Mouse (Mus musculus) thymus, adult 2 months (tissue): ENCODE measurements around the gene Lyg1. TPM values are rescaled to one million over a fixed set of nuclear protein-coding genes. Genes with fewer than 3 reads are reported as not detected.
"Not testable (repeated sequence)": the region's sequence is repeated elsewhere in the genome, so short reads cannot be mapped to it uniquely, and the experiment has no call there.

Experiments used
- DNase-seq: peaks from one replicate; pipeline ENCODE4 v3.0.0; 2021
- H3K27ac ChIP-seq: fragments of 200-500 bp; 2 replicates; pipeline ENCODE4 v1.5.1; 2012; ENCODE audit warnings: low read length, control low read depth; ENCODE audit not compliant: control insufficient read depth, insufficient read depth
- H3K27me3 ChIP-seq: fragments of 200-500 bp; 2 replicates; pipeline ENCODE4 v1.6.1; 2012; ENCODE audit warnings: mild to moderate bottlenecking, low read length, moderate library complexity, mixed read lengths; ENCODE audit not compliant: control insufficient read depth, insufficient read depth
- H3K36me3 ChIP-seq: fragments of 200-500 bp; 2 replicates; pipeline ENCODE4 v1.6.1; 2012; ENCODE audit warnings: mild to moderate bottlenecking, low read length, moderate library complexity; ENCODE audit not compliant: control insufficient read depth, insufficient read depth
- H3K4me1 ChIP-seq: fragments of 200-500 bp; replicated peaks from 2 replicates; pipeline ENCODE4 v1.6.1; 2012; ENCODE audit warnings: low read length; ENCODE audit not compliant: control insufficient read depth, insufficient read depth
- H3K4me3 ChIP-seq: fragments of 200-500 bp; 2 replicates; pipeline ENCODE4 v1.5.1; 2012; ENCODE audit warnings: mild to moderate bottlenecking, low read length, control low read depth, moderate library complexity; ENCODE audit not compliant: control insufficient read depth, insufficient read depth
- CTCF ChIP-seq: fragments of 200-500 bp; IDR thresholded peaks from 2 replicates; pipeline ENCODE4 v1.5.1; 2012; ENCODE audit warnings: mild to moderate bottlenecking, control low read depth, low read length, moderate library complexity, borderline replicate concordance; ENCODE audit not compliant: control insufficient read depth, poor library complexity, insufficient read depth; ENCODE audit errors: extremely low read depth
- POLR2A ChIP-seq: fragments of 200-500 bp; IDR thresholded peaks from 2 replicates; pipeline ENCODE4 v1.6.1; 2012; ENCODE audit warnings: mild to moderate bottlenecking, low read length, control low read depth, moderate library complexity; ENCODE audit not compliant: control insufficient read depth, poor library complexity, insufficient read depth; ENCODE audit errors: extremely low read depth
- WGBS: fragments of 180-500 bp; shearing (Covaris S2); methylation state at CpG from one replicate; pipeline ENCODE4 v1.1.7; 2018; 5-methylcytosine and 5-hydroxymethylcytosine counted together
- polyA plus RNA-seq: library from polyadenylated mRNA; depleted of rRNA; stranded (reverse); fragments of >200 nt; gene quantifications from 2 replicates; pipeline ENCODE4 v1.2.3, GENCODE M21; 2012

The Lyg1 gene
- polyA plus RNA-seq, 1 experiment: not detected

DNA sequence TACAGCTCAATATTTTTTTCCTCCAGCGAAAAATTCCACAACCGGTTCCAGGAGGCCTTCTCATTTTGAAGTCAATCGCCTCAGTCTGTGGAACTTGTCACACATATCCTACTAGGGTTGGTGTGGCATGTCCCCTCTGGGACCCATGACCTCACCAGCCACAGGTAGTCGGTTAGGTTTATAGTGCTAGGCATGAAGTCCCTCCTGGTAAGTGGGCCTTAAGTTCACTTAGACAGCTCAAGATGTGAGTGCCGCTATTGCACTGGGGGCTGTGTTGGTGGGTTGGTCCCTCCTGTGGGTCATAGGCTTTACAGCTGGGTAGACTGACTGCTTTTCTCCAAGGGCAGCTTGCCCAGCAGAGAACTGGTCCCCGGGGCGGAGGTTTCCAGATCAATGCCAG lies 19.7 kb upstream of the Lyg1 start:
- Histone ChIP-seq H3K27me3 (no peaks in the 10 kb centered on the region), H3K4me1 (no peaks in the 10 kb centered on the region), H3K36me3 (no peaks in the 10 kb centered on the region), H3K27ac (no peak overlapping the region), H3K4me3 (no peak overlapping the region)
- 94% methylated on average over 7 of the region's 7 CpGs for WGBS
- no peak for DNase-seq
- TF ChIP-seq CTCF (no peak), POLR2A (no peak)

DNA sequence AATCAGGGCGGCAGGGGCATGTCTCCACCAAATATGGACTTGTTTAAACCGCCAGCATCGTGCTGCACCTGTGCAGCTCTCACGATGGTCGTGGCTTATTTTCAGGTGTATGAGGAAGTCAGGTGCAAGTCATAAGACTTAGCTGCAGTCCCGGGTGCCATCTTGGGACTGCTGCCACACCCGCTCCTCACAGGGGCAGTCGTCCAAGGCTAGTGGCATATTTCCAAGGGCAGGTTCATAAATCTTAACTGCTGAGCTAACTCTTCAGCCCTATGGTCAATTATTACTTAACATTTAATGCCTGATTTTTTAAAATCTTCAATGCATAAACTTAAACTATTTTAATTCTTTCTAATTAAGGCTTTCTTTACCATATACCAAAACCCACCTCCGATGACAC lies 19.1 kb upstream of the Lyg1 start:
- not testable (repeated sequence) for H3K27me3 ChIP-seq, H3K27ac ChIP-seq, DNase-seq, H3K36me3 ChIP-seq, H3K4me1 ChIP-seq, H3K4me3 ChIP-seq
- 68% methylated on average over 9 of the region's 9 CpGs for WGBS

DNA sequence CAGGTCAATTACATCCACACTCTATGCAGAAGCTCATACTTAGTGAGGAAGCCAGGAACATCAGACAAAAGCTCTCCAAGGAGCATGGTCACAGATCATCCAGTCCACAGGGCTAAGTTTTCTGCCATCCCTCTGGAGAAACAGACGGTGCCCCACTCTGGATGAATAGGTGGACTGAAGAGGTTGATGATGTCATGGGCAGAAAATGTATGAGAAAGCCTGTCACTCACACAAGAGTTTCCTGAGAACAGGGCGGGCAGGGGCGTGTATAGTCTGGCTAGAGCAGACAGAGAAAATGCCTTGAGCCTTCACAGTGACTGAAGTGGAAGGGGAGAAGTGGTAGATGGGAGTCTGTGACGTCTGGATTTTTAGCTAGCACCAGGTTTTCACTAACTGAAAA lies 14.0 kb upstream of the Lyg1 start:
- Histone ChIP-seq H3K27me3 (no peaks in the 10 kb centered on the region), H3K4me3 (no peak overlapping the region), H3K4me1 (no peaks in the 10 kb centered on the region), H3K36me3 (no peaks in the 10 kb centered on the region), H3K27ac (no peak overlapping the region)
- DNase-seq: no peak
- 60% methylated on average over 4 of the region's 4 CpGs for WGBS
- TF ChIP-seq POLR2A: no peak
- no peak for TF ChIP-seq CTCF

DNA sequence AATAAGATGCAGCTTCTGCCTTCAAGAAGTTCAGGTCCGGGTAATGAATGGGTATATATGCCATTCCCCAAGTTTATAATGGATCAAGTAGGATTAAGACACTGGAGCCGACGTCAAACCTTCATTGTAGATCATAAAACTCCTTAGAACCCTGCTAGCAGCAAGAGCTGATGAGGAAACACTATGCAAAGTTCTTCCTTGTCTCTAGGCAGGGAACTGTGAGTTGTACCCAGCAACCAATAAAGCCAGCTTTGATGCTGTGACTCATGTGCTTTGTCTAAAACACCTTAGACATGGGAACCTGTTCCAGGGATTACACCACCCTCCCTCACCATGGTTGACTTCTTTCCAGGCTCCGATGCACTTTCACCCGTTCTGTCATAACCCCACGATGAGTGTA lies 11.2 kb upstream of the Lyg1 start:
- WGBS: 89% methylated on average over 6 of the region's 6 CpGs
- no peak for DNase-seq
- Histone ChIP-seq H3K4me3 (no peak overlapping the region), H3K27ac (no peak overlapping the region), H3K36me3 (no peaks in the 10 kb centered on the region), H3K4me1 (no peaks in the 10 kb centered on the region), H3K27me3 (no peaks in the 10 kb centered on the region)
- TF ChIP-seq CTCF: no peak
- no peak for TF ChIP-seq POLR2A

DNA sequence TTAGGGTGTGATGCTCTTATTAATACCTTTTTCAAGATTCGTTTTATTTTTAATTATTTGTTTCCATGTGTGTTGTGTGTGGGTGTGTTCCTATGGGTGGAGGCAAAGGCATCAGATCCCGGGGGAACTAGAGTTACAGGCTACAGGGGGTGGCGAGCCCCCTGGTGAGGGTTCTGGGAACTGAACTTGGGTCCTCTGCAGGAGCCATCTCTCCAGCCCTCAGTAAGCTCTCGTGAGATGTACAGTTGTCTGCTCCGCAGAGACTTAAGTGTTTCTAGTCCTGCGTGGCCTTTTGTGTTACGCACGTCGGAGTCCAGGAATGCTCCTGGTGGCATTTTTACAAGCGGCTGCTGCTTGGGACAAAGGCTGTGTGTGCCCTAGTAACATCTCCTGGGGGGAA lies 8.0 kb upstream of the Lyg1 start:
- Histone ChIP-seq H3K4me3 (no peak overlapping the region), H3K27ac (no peak overlapping the region), H3K4me1 (no peaks in the 10 kb centered on the region), H3K36me3 (no peaks in the 10 kb centered on the region), H3K27me3 (no peaks in the 10 kb centered on the region)
- TF ChIP-seq POLR2A: no peak
- TF ChIP-seq CTCF: no peak
- 87% methylated on average over 10 of the region's 10 CpGs for WGBS
- DNase-seq: no peak

DNA sequence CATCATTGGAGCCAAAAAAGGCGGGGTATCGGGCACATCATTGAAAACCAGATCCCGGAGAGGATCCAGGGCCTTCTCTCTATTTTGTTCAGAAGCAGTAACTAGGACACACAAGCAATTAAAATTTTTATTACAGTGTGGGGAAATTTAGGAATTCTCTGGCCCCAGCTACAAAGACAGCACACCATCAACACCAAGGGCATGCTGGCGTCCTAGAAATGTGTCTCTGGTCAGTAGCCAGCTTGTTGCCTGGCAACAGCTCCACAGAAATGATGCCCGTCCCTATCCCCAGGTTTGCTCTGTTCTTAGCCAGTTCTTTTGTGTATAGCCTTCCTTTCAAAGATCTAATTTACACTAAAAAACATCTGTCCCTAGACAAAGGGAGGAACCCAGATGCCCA lies 1.9 kb upstream of the Lyg1 start:
- 90% methylated on average over 5 of the region's 5 CpGs for WGBS
- H3K27ac ChIP-seq: no peak overlapping the region
- no peak overlapping the region for H3K4me3 ChIP-seq
- no peaks in the 10 kb centered on the region for H3K36me3 ChIP-seq
- TF ChIP-seq POLR2A (no peak), CTCF (no peak)
- no peaks in the 10 kb centered on the region for H3K4me1 ChIP-seq
- no peaks in the 10 kb centered on the region for H3K27me3 ChIP-seq
- no peak for DNase-seq

DNA sequence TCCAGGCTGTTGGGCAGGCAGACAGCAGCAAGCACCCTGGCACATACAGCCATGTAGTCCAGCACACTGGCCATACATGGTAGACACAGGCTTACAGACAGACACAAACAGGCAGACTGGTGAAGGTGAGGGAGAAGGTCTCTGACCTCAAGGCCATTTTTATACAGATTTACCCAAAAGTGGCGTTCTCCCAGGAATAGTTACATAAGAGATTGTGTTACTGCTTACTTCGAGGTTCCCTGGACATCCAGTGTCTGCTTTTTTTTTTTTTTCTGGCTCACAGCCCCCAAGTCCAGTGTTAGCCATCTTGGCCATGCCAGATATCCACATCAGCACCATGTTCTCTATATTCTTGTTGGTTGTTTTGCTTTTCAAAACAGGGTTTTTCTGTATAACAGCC lies 957 bp upstream of the Lyg1 start:
- Histone ChIP-seq H3K36me3 (no peaks in the 10 kb centered on the region), H3K4me1 (no peaks in the 10 kb centered on the region), H3K27ac (no peak overlapping the region), H3K4me3 (no peak overlapping the region), H3K27me3 (no peaks in the 10 kb centered on the region)
- DNase-seq: no peak
- TF ChIP-seq CTCF (no peak), POLR2A (no peak)
- 85% methylated on average over 2 of the region's 2 CpGs for WGBS
